Mouse (Mus musculus) ES-CJ7 (cell line): ENCODE measurements at regions not wholly inside any gene's neighbourhood (a gene's known extent, or its start where the extent isn't known, plus 50 kb on each side); places are given as distances from the start of the nearest gene placed in this dataset.

ENCODE experiments used
- DNase-seq: peaks from one replicate; pipeline ENCODE4 v3.0.0; 2011; ENCODE audit warnings: low read depth, low spot score

DNA sequence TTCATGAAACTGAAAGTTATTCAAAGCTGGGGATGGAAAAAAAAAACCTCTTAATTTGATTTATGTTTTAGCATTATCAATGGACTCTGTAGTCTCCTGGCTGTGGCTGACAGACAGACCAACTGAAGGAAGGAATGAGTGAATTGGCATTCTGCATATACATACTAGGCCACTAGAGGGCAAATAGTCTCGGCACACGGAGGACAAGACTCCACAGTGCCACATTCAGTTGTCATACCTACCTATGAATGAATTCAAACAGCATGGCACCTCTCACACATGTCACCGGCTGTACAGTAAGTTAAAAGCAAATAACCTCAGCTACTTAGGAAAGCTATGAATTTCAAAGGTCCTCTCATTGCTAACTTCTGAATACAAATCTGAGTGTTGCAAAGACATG is 200.5 kb downstream of the Rab11fip2 start:
- DNase-seq: peak; percentile 18

GRCm38 (mm10) chr19:59761218-59761617 is 182.2 kb downstream of the Rab11fip2 start:
- no peak for DNase-seq

DNA sequence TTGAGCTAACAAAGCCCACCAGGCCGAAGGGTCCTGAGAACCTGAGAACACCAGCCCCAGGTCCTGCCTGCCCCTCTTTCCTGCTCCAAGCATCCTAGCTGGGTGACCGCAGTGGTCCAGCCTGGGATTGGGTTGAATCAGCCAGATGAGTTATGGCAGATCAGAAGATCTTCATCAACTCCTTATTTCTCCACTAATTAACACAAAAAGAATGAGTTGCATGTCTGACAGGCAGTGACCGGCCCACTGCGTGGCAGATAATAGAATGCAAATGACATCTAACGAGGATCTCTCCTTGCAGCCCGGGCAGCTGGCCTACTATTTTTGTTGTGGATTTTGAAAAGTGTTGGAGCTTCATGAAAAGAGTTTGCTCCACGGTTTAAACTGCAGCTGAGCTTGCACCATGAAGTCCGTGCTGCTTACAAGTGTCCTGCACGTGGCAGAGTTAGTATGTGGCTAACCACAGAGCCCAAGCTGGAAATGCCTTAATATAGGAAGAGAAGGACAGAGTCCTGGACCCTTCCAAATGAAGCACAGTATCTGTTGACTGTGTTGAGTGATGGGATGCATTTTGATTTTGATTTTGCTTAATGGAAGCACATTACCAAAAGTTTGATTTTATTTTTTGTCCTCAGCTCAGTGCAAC is 158.9 kb downstream of the Rab11fip2 start:
- no peak for DNase-seq

- DNase-seq: no peak
These were observed 112.2 kb downstream of the Rab11fip2 start for GRCm38 (mm10) chr19:59831304-59831703.

DNA sequence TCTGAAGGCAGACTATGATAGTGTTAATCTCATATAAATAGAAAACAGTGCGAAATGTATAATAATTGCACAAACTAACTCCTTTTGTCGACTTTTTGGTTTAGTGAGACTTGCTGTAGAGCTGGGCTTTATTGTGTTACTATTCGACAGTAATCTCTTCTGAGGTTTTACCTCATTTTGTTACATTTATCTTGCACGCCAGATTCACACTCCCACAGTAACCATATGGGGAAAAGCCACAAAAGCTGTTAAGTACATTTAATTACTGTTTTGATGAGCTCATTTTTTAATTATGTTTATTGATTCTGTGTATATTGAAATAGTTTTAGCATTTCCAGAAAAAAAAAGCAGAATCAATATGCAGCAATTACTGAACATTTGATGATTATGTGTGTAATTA is 106.3 kb downstream of the Rab11fip2 start:
- no peak for DNase-seq

GRCm38 (mm10) chr19:59837628-59838027 is 105.8 kb downstream of the Rab11fip2 start:
- no peak for DNase-seq

DNA sequence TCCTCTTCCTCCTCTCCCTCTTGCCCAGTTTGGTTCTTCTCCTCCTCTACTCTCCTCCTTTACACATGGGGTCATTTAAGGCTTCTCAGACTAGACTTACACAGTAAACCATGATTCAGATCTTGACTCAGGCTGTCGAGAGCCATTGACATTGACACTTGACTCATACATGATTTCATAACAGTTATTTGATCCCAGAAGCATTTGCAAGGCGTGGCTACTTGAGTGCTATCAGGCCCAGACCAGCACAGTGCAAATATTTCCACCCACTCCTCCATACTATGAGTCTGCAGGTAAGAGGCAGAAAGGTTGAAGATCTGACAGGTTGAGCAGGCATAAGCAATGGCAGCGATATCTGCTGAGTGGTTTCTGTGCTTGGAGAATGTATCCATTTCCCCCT is 99.2 kb downstream of the Rab11fip2 start:
- DNase-seq: no peak

DNA sequence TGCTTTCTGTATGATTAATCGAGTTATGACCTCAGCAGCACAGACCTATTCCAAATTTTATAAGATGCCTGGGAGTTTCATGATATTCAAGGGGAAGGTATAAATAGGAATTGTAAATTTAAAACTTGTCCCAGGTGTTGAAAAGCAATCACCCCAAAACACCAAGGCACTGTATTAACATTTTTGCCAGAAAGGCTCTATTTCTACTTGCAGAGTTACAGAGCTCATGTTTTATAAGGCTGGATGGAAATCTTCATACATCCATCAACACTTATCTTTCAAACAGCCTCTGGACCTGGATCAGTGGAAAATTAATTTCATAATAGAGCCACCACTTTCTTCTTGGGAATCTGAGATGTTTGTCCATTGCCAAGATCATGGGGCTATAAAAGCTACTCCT is 96.6 kb downstream of the Rab11fip2 start:
- no peak for DNase-seq

DNA sequence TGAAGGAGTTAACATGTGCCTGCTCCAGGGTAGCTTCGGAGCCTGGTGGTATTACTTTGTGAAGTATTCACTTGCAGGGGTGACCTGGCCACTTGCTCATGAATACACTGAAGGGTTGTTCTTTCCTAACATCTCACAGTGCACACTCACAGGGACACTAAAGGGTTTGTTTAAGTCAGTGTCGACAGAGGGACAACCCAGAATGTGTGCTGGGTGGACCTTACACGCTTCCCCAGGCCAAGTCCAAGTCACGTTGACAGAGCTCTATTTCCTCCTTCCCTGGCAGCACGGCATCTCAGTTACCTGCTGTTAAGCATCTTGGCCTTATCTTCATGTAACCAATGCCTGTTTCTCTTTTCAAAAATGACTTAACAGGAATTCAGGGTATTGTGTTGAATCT is 92.8 kb downstream of the Rab11fip2 start:
- no peak for DNase-seq

DNA sequence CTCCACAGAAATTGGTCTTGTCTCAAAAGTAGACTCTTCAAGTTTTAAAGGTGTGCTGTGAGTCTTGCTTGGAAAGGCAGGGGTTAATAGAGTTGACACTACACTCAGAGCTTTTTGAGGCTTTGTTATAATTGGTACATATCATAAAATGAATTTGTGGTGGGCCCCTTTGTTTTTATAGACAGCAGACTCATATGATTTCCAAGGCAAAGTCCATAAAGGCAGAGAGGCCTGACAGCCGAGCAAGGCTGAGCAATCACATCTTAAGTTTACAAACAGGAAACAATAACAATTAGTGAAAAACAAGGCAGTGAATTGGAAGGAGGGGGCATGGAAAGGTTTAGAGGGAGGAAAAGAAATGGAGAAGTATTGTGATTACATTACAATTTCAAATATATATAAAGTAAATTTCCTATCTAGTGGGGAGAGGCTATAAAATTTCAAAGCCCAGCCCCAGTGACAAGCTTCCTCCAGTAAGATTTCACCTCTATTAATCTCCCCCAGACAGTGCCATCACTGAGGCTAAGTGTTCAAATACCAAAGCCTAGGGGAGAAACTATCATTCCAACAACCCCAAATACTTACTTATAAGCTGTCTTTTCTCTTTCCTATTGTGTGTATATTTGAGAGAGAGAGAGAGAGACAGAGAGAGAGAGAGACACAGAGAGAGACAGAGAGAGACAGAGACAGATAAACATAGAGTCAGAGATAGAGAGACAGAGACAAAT is 91.3 kb downstream of the Rab11fip2 start:
- no peak for DNase-seq
